Mouse (Mus musculus): ENCODE measurements at regions not wholly inside any gene's neighbourhood (a gene's known extent, or its start where the extent isn't known, plus 50 kb on each side); places are given as distances from the start of the nearest gene placed in this dataset.

DNA sequence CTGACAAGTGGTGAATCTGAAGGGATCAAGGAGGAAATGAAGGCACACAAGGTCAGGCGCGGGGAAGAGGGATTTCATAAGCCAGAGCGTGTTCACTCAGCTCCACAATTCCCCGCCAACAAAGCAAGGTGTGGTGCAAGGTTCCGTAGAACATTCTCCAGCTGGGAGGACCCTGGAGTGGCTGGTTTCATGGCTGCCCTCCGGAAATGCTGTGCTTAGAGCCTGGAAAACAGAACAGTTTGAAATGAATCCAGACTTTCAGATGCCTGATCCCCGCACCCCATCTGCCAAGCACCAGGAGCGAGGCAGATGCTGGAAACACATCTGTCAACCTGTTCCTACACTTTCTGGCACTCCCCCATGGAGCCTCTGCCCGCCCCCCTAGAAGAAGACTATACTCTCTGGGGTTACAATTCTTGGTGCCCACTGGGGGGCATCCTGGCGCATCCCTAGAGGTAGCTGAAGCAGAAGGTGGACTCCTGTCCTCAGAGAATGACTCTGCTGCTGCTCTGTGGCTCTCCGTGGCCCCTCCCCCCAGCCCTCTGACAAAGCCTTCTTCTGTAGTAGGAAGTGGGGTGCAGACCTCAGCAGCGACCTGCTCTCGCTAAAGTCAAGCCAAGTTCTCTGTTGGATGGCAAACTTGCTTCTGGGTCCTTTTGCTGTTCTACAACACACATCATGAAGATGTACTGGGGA lies 54.5 kb upstream of the Mafb start:
- TF ChIP-seq POLR2A (IDR thresholded peaks at IDR 0.05; ENCODE audit: insufficient read depth, low read length) (no peak), EP300 (IDR thresholded peaks at IDR 0.05; ENCODE audit: insufficient read depth, low read depth, low read length) (no peak)
